Mouse (Mus musculus) layer of hippocampus, adult 9-11 months (tissue): ENCODE measurements at regions not wholly inside any gene's neighbourhood (a gene's known extent, or its start where the extent isn't known, plus 50 kb on each side); places are given as distances from the start of the nearest gene placed in this dataset.

Source experiments
- DNase-seq: peaks from one replicate; pipeline ENCODE4 v3.0.0; 2022

DNA sequence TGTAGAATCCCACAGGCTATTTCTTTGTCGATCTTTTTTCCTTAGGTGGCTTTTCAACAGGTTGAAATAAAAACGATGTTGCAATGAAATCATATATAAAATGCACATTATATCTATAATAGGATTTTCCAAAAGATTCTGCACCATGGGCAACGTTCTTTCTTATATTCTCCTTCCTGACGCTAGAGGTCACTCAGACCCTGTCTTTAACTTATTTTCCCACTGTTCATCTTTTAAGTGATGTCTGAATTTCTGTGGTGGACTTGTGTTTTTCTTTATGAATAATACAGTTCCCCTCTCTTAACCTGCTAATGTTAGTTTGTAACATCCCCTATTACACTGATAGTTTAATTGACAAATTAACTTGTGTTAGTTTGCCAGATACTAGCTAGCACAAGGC is 86.5 kb upstream of the Got2 start:
- DNase-seq, result no peak

- DNase-seq, result no peak
Observed at GRCm38 (mm10) chr8:95974231-95974630, 85.9 kb upstream of the Got2 start.

- DNase-seq, result no peak
Observed at GRCm38 (mm10) chr8:95973571-95973970, 85.2 kb upstream of the Got2 start.

- no peak for DNase-seq
Observed at GRCm38 (mm10) chr8:95968828-95969227, 80.5 kb upstream of the Got2 start.

DNA sequence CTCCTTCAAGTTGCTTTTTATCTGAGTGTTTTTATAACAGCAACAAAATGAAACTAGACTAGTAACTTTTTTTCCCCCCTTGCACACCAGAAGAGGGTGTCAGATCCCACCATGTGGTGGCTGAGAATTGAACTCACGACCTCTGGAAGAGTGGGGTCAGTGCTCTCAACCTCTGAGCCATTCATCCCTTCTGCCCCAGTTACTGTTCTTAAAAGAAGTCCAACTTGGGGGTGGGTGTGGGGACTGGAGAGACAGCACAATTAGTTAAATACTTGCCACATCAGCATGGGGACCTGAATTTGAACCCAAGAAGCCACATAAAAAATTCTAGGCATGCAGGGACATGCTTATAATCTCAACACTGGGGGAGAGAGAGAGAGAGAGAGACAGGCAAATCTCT is 78.1 kb upstream of the Got2 start:
- DNase-seq, result no peak

DNA sequence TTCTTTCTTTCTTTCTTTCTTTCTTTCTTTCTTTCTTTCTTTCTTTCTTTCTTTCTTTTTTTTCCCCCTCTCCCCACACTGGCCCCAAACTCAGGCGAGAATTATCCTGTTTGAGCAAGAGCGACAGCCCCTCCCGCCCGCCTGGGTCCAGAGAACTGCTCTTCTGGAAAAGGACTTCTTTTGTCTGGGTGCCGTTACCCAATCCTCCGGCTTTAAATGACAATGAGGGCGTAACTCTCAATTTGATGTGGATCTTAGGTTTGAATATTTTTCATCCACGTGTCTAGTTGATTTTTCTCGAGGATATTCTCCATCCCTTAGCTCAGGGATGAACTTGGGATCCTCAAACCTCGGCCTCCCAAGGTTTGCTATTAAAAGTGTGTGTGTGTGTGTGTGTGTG is 63.9 kb upstream of the Got2 start:
- DNase-seq, result no peak

DNA sequence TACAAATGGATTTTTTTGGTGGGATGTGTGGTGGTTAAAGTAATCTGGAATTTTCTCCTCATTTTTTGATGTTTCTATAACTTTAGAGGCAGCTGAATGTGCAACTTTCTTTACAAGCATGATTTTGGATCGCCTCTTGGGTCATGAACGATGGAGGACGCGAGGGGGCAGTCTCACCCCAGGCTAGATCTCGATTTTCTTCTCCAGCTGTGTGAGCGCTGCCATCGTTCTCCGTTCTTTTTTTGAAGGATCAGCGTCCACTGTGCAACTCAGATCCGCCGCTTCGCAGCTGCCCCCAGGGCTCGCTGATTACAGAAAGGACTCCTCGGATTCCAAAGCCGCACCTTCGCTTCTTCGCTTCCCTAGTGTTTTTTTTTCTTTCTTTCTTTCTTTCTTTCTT is 63.4 kb upstream of the Got2 start:
- peak; percentile 31 for DNase-seq
